Mouse (Mus musculus) heart, adult 9 months (tissue): ENCODE measurements around the gene Glis1.

Source experiments
- DNase-seq, 2 experiments: peaks; one replicate each; pipeline ENCODE4 v3.0.0; 2022; ENCODE audit warnings: low spot score in 2 of 2

The Glis1 gene

GRCm38 (mm10) chr4:107684130-107684529 lies 249.7 kb downstream of the Glis1 start, which contains the start of gene Dmrtb1:
Gene Dmrtb1 (minus strand): TSS chr4:107684230.
- no peak for DNase-seq
